Mouse (Mus musculus) urinary bladder, postnatal 10 days (tissue): ENCODE measurements around the gene Olfr324.

Experiments
- DNase-seq: peaks from one replicate; pipeline ENCODE4 v3.0.0; 2022; ENCODE audit warnings: low spot score

Gene Olfr324

GRCm38 (mm10) chr11:58594814-58595213, at the start of gene Olfr324:
TSS of gene Olfr324 (plus strand) at chr11:58595114.
- DNase-seq = no peak

DNA sequence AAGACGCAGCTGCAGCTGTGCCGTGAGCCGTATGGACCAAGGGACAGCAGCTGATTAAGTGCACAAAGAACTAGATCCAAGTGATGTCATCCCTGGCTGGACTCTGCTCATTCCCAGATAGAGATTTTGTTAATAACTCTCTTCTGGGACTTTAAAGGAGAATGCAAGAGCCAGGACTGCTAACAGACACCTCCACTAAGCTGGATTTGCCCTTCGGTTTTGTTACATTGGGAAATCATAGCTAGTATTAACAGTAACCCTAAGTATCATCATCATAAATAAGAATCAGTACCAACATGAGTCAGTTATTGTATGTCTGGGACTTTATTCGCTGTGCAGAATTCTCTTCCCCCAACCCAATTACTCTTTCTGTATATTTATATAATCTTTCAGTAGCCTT, 48.6 kb upstream of the Olfr324 start, which contains the start of gene Olfr329-ps:
Olfr329-ps (minus strand) TSS at position 101 of the 400 bp plus-strand sequence.
- no peak for DNase-seq

GRCm38 (mm10) chr11:58555536-58555935, 39.4 kb upstream of the Olfr324 start, which contains the start of gene Olfr328:
TSS of gene Olfr328 (minus strand) at chr11:58555636.
- DNase-seq = no peak

- DNase-seq = no peak
Observed at GRCm38 (mm10) chr11:58570405-58570804, 24.5 kb upstream of the Olfr324 start, which contains the start of gene Olfr224. TSS of gene Olfr224 (minus strand) at chr11:58570553.

DNA sequence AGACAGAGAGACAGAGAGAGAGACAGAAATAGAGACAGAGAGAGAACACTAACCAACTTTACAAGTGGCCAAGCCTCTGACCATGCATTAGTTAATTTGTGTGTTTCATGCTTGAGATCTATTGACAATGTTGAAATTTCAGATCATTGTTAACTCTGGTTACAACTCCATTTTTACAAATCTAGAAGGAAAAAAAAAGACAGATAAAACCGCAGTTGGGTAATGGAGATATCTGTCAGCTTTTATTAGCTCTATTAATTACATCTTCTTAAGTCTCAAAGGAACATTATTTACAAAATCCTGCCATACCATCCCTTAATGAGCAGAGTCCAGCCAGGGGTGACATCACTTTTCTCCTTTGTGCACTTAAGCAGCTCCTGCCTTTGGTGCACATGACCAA, 17.5 kb upstream of the Olfr324 start, which contains the start of gene Olfr325:
Olfr325 (plus strand) TSS at position 301 of the 400 bp plus-strand sequence.
- DNase-seq = no peak

GRCm38 (mm10) chr11:58578636-58579035, 16.3 kb upstream of the Olfr324 start:
- no peak for DNase-seq

DNA sequence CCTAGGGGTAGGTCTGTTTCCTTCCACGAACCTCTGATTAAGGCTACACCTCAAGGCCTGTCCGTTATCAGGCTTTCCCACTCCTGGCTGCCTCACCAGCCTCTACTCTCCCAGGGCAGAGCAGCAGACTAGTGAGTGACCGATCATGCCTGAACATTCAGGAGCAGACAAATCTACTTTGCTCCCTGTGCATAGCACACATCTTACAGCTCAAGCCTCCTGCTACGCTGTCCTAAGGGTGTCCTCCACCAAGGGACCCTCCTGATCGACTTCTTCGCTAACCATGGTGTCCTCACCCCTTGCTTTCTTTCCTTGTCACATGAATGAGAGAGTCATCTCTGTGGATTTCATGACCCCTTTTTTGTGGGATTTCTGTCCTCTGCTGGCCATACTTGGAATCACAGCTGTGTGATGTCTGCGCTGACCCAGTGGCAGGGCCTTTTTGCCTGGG, 7.0 kb upstream of the Olfr324 start:
- DNase-seq = no peak

GRCm38 (mm10) chr11:58588620-58589250, 6.2 kb upstream of the Olfr324 start:
- no peak for DNase-seq

DNA sequence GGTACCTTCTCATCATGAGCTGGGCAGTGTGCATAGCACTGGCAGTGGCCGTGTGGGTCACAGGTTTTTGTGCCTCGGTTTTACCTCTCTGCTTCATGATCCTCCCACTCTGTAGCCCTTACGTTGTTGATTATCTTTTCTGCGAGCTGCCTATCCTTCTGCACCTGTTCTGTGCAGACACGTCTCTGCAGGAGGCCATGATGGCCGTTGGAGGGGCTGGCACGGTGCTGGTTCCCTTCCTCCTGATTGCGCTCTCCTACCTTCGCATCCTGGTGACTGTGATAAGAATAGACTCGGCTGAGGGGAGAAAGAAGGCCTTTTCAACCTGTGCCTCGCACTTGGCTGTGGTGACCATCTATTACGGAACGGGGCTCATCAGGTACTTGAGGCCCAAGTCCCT, 2.9 kb downstream of the Olfr324 start:
- no peak for DNase-seq

- DNase-seq = no peak
Observed at GRCm38 (mm10) chr11:58602062-58602461, 7.1 kb downstream of the Olfr324 start.

DNA sequence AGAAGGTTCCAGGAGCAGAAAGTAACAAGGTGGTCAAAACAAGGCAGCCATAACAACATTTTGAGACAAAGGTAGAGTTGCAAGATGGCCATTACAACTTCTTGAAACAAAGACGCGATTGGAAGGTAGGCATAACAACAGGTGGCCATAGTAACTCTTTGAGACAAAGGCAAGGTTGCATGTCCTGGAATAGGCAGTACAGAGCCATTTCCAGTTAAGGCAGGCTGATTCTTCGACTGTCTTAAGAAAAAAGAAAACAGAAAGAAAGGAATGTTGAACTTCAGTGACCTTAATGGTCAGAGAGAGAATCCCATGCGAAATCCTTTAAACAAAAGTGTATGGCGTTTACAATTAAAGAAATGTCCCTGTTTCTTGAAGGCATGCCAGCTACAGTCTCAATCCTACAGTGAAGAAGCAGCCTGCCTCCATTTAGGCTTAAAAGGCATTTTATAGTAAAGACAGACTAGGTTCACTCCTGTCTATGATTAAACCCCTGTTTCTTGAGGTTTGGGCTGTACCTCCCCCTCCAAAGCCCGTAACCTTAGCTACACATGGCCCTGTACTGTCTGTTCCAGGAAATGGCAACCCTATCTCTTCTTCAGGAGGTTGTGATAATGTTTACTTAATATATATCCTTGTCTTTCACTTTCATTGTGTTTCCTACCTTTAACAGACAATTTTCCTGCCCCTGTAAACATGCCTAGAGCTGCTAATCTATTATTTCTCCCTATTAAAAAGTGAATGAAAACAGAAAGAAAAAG, 8.1 kb downstream of the Olfr324 start:
- no peak for DNase-seq

DNA sequence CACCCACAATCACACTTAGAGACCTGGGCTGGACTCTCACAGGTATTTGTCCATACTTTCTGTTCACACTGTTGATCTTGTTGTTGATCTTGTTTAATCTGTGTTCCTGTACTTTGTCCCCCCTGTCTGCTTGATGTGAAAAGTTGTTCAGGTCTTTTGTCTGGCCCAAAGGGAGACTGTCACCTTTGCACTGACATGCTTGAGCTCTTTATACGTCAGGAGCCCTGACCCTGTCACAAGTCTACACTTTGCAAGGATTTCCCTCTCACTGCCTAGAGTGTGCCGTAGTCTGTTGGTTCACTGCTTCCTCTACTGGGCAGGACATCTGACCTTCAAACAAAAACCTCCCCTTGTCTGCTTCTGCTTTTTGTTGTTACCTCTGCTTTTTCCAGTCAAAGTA, 9.8 kb downstream of the Olfr324 start:
- no peak for DNase-seq

GRCm38 (mm10) chr11:58605228-58605627, 10.3 kb downstream of the Olfr324 start:
- DNase-seq = no peak

DNA sequence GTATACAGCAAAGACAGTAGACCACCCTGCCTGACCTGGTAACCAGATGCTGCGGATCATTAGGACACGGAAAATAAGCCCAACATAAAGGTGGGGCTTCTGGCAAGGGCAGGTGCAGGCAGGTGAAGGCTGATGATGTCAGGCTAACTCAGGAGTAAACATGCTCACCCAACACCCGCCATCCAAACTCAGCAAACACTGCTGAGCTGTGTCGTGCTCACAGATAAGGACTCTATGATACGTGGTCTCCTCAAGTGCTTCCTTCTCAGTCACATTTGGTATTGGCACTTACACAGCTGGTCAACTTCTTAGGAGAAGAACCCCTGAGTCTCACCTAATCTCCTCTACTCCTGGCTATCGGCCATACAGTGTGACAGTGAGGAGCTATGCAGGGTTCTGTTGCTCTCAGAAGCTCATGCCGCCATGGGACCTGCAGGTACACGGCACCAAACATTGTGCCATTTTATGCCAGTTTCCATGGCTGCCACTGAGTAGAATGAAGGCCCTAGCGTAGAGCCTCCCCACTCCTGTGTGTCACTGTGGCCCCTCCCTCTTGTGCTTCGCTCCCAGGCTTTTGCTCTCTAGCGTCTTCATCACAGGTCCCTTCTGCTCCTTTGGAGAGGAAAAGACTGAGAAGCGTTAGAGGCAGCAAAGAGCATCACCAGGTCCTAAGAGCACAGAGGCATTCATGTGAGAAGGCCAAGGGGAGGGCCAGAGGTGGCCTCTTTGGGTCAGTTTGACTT, 11.4 kb downstream of the Olfr324 start:
- DNase-seq = no peak

GRCm38 (mm10) chr11:58607030-58607429, 12.1 kb downstream of the Olfr324 start:
- no peak for DNase-seq

DNA sequence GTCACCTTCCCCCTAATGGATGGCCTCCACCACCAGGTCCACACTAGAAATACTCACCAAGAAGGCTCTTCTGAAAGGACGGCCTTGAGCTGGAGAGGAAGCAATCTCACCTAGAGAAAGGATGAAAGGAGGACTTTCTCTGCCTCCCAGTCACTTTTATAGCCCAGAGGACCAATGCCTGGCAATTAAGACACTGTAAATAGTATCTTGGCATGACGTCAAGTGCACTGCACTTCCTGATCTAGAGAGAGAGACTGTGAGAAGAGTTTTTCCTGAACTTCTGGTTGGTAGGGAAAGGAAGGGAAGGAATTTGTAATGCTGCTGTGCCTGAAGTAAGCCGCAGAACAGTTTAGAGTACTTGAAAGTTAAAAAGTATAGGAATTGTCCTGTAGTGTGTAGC, 18.4 kb downstream of the Olfr324 start:
- no peak for DNase-seq

GRCm38 (mm10) chr11:58614526-58614925, 19.6 kb downstream of the Olfr324 start:
- no peak for DNase-seq

GRCm38 (mm10) chr11:58615975-58616374, 21.1 kb downstream of the Olfr324 start, which contains the start of gene 2210407C18Rik:
TSS of gene 2210407C18Rik (minus strand) at chr11:58616075.
- no peak for DNase-seq

- no peak for DNase-seq
Observed at GRCm38 (mm10) chr11:58618369-58618768, 23.5 kb downstream of the Olfr324 start.

DNA sequence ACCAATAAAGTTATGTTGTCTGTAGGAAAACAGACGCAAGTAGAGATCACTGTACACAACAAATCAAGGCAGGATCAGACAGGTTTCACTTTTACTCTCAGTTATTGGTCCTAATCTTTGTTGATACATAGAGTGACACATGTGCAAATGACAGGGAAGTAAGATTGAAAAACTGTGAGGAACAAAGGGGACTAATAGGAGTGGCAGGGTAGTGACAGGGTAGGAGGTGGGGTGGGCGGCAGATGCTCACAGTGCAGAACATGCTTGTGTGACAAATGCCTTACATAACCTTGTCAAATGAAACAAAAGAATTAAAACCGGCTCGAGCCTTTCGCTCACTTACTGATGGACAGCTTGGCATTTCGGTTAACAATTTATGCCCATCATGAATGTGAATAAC, 23.9 kb downstream of the Olfr324 start:
- no peak for DNase-seq

DNA sequence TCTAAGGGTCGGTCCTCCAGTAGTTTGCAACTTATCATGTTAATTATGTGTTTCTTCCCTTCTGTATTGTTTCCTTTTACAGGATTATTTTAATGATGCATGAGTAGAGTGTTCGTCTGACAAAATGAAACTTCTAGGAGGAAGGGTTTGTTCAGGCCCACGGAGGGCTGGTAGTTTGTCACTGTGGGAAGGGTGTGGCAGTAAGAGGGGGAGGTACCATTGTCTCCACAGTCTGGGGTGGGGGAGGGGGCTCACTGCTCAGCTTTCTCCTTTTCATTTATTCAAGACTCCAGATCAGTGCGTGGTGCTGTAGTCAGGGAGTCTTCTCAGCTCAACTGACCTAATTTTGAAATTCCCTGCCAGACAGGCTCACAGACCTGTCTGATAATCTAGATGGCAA, 31.2 kb downstream of the Olfr324 start:
- no peak for DNase-seq

DNA sequence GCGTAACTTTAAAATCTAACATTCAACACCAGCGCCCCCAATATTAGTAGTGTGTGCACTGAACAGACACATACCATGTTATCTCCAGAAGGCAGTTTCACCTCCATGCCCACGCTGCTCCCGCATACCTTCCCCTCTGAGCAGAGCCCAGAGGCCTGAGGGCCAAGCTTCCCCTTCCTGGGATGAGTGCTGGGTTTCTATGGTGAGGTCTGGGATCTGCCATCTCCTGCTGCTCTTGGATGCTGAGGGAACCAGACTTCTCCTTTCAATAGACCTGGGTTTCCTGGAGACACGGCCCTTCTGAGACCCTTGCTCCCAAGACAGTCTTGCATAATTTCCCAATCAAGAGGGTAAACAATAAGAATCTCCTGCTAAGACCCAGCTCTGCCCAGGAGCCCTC, 35.5 kb downstream of the Olfr324 start, which contains the start of gene Olfr323:
Olfr323 (minus strand) TSS at position 101 of the 400 bp plus-strand sequence.
- DNase-seq = no peak
